Mouse (Mus musculus) kidney, adult 18-20 months (tissue): ENCODE measurements at regions not wholly inside any gene's neighbourhood (a gene's known extent, or its start where the extent isn't known, plus 50 kb on each side); places are given as distances from the start of the nearest gene placed in this dataset.

Experiments used
- DNase-seq: peaks from one replicate; pipeline ENCODE4 v3.0.0; 2021

GRCm38 (mm10) chr4:11903861-11904260 is 77.2 kb downstream of the Gm10604 start:
- DNase-seq = no peak

- no peak for DNase-seq
These were observed 77.7 kb downstream of the Gm10604 start for GRCm38 (mm10) chr4:11903401-11903800.

- no peak for DNase-seq
These were observed 81.0 kb downstream of the Gm10604 start for GRCm38 (mm10) chr4:11899979-11900624.

- DNase-seq = no peak
These were observed 83.8 kb downstream of the Gm10604 start for GRCm38 (mm10) chr4:11897231-11897630.

GRCm38 (mm10) chr4:11895857-11896825 is 84.9 kb downstream of the Gm10604 start:
- peak; percentile 34 for DNase-seq

- DNase-seq = no peak
These were observed 87.4 kb downstream of the Gm10604 start for GRCm38 (mm10) chr4:11893560-11894205.

- no peak for DNase-seq
These were observed 91.9 kb downstream of the Gm10604 start for GRCm38 (mm10) chr4:11889039-11889600.

GRCm38 (mm10) chr4:11887377-11887776 is 93.7 kb downstream of the Gm10604 start:
- DNase-seq = no peak

- no peak for DNase-seq
These were observed 95.6 kb downstream of the Gm10604 start for GRCm38 (mm10) chr4:11885499-11885898.

GRCm38 (mm10) chr4:11884818-11885217 is 96.2 kb downstream of the Gm10604 start:
- DNase-seq = no peak

GRCm38 (mm10) chr4:11883295-11883694 is 97.8 kb downstream of the Gm10604 start:
- DNase-seq = no peak

- DNase-seq = no peak
These were observed 98.4 kb downstream of the Gm10604 start for GRCm38 (mm10) chr4:11882666-11883065.

GRCm38 (mm10) chr4:11878638-11879037 is 102.4 kb downstream of the Gm10604 start:
- DNase-seq = no peak

- DNase-seq = no peak
These were observed 103.1 kb downstream of the Gm10604 start for GRCm38 (mm10) chr4:11877945-11878344.

- no peak for DNase-seq
These were observed 105.1 kb downstream of the Gm10604 start for GRCm38 (mm10) chr4:11876009-11876408.

- DNase-seq = no peak
These were observed 106.3 kb downstream of the Gm10604 start for GRCm38 (mm10) chr4:11874586-11875264.

- no peak for DNase-seq
These were observed 109.0 kb downstream of the Gm10604 start for GRCm38 (mm10) chr4:11872036-11872435.

GRCm38 (mm10) chr4:11869721-11870120 is 111.3 kb downstream of the Gm10604 start:
- no peak for DNase-seq

GRCm38 (mm10) chr4:11868565-11868964 is 112.5 kb downstream of the Gm10604 start:
- DNase-seq = no peak
